Mouse (Mus musculus): Measurements from ENCODE around the gene Soat2. TPM values are rescaled to one million over a fixed set of nuclear protein-coding genes. Genes with fewer than 3 reads are reported as not detected.
A peak's percentile ranks its signal among the peaks of the same experiment; 100 is the strongest.
"Not testable (repeated sequence)": the region's sequence is repeated elsewhere in the genome, so short reads cannot be mapped to it uniquely, and the experiment has no call there.

Gene Soat2
- polyA plus RNA-seq, 1 experiment from 2014 or later, result not detected

DNA sequence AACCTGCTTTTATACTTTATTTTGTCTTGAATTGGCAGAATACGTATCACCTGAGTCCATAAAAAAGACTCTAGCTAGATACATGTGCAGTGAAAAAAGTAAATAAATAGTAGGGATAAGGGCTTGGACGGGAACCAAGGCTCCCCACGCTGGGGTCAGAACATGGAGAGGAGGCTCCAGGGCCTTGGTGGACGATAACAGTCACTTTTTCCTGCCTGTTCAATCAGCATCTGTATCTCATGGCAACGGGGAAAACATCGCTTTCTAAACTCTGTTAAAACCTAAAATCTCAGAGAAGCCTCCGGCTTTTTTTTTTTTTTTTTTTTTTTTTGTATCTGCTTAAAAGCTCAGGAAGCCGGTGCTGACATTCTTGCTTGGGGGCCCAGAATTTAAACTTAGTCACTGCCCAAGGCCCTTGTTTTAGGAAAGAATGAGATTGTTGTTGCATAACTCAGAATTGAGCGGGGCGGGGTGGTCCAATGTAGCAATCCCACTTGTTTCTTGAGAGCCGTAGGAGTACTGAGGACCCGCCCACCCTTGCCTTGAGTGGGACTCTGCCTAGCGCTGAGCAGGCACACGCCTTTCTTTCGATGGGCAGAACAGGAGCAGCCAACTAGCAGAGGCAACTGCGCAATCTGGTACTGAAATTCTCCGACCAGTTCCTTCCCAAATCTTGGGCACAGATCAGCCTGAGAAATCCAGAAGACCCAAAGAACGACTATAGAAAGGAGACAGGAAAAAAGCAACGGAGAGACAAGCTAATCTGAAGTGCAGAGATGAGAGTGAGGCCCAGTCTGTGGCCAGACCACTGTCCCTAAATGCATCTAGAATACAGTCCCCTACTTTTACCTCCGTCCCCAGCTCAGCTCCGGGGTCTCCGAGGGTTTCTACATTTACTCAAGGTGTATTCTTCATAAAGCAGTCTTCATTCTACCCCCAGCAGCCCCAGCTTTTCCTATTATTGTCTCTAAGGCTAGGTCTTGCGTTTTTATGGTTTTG is 7.1 kb upstream of the Soat2 start:
- Histone ChIP-seq H3K27me3 (peaks cover 52% of the 10 kb centered on the region), H3K4me2 (no peak overlapping the region), H3K9me3 (no peaks in the 10 kb centered on the region), H3K27ac (no peak overlapping the region), H3K36me3 (no peaks in the 10 kb centered on the region), H3K4me1 (replicated peaks) (peaks cover 7% of the 10 kb centered on the region), H3K9ac (no peak overlapping the region), H3K4me3 (no peak overlapping the region)
- no peak for ATAC-seq (ENCODE audit: low FRiP score)
- 59% methylated on average over 23 of the region's 23 CpGs for WGBS

DNA sequence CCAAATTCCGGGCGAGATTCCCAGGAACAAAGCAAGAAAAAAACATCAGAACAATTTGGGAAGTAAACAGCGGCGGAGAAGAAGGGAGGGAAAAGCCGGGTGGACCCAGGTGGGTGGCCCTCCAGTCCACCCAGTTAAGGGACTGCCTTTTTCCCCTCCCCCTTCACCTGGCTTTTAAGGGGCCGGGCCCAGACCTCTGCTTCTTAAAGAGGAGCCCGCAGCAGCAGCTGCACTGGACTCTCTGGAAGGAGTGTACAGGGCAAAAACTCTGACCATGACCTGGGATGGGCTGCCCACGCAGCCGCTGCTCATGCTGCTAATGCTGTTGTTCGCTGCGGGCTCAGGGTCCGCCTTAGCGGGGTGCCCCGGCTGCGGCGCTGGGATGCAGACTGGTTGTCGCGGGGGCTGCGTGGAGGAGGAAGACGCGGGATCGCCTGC is 6.0 kb upstream of the Soat2 start, which contains the start of gene Igfbp6:
TSS of gene Igfbp6 (plus strand) at position 89 of the 438 bp plus-strand sequence.
- no peaks in the 10 kb centered on the region for H3K9me3 ChIP-seq
- no peak for ATAC-seq (ENCODE audit: low FRiP score)
- H3K36me3 ChIP-seq, result no peaks in the 10 kb centered on the region
- peaks cover 52% of the 10 kb centered on the region for H3K27me3 ChIP-seq
- peaks cover 7% of the 10 kb centered on the region for H3K4me1 ChIP-seq (replicated peaks)
- 5% methylated on average over 22 of the region's 22 CpGs for WGBS
- no peak within 1 kb of the TSS for H3K27ac ChIP-seq
- H3K4me3 ChIP-seq, result peak within 1 kb of the TSS; percentile 14
- H3K9ac ChIP-seq, result peak within 1 kb of the TSS; percentile 55
- H3K4me2 ChIP-seq, result peak within 1 kb of the TSS; percentile 26

DNA sequence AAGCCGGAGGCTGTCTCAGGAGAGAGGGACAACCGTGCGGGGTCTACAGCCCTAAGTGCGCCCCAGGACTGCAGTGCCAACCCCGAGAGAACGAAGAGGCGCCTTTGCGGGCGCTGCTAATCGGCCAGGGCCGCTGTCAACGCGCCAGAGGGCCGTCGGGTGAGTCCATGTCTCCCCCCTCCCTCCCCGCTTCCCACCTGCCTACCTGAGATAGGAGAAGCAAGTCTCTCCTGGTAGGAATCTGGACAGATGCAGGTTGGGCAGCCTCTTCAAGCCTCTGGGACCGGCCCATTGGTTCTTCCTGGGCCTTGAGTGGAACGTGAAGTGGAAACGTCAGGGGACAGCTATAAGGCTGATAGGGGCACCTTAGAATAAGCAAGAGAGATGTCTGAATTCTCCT is 5.6 kb upstream of the Soat2 start:
- Histone ChIP-seq H3K4me3 (peak overlapping the region; percentile 14), H3K4me1 (replicated peaks) (peaks cover 7% of the 10 kb centered on the region), H3K9ac (peak overlapping the region; percentile 55), H3K27me3 (peaks cover 52% of the 10 kb centered on the region), H3K4me2 (peak overlapping the region; percentile 26), H3K9me3 (no peaks in the 10 kb centered on the region), H3K27ac (no peak overlapping the region), H3K36me3 (no peaks in the 10 kb centered on the region)
- ATAC-seq (ENCODE audit: low FRiP score), result no peak
- 15% methylated on average over 19 of the region's 19 CpGs for WGBS

- WGBS, result 87% methylated on average over 10 of the region's 10 CpGs
- no peak overlapping the region for H3K27ac ChIP-seq
- no peak overlapping the region for H3K9ac ChIP-seq
- no peak overlapping the region for H3K4me3 ChIP-seq
- peaks cover 7% of the 10 kb centered on the region for H3K4me1 ChIP-seq (replicated peaks)
- H3K27me3 ChIP-seq, result peaks cover 52% of the 10 kb centered on the region
- H3K4me2 ChIP-seq, result no peak overlapping the region
- no peaks in the 10 kb centered on the region for H3K9me3 ChIP-seq
- ATAC-seq (ENCODE audit: low FRiP score), result no peak
- H3K36me3 ChIP-seq, result no peaks in the 10 kb centered on the region
Measured at GRCm38 (mm10) chr15:102145330-102145729, 5.0 kb upstream of the Soat2 start.

DNA sequence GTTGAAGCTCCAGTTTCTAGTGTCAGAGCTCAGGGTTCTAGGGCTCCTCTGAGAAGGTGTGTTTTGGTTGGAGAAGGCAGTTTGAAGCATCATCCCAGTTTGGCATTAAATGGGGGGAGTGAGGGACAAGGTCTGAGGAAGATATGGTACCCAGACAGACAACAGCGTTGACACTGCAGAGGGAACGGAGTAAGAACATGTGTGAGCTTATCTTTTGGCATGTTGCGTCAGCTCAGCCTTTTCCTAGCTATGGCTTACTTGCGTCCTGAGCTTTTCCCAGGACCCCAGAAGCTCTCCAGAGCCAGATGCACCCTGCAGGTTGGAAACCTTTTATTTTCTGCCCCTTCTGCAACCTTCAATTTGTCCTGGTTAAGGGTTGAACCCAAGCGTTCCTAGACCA is 4.2 kb upstream of the Soat2 start:
- Histone ChIP-seq H3K4me3 (no peak overlapping the region), H3K4me2 (no peak overlapping the region), H3K9ac (no peak overlapping the region), H3K36me3 (no peaks in the 10 kb centered on the region), H3K9me3 (no peaks in the 10 kb centered on the region), H3K27me3 (peaks cover 52% of the 10 kb centered on the region), H3K27ac (no peak overlapping the region), H3K4me1 (replicated peaks) (peaks cover 7% of the 10 kb centered on the region)
- WGBS, result 88% methylated on average over 5 of the region's 5 CpGs
- ATAC-seq (ENCODE audit: low FRiP score), result no peak

DNA sequence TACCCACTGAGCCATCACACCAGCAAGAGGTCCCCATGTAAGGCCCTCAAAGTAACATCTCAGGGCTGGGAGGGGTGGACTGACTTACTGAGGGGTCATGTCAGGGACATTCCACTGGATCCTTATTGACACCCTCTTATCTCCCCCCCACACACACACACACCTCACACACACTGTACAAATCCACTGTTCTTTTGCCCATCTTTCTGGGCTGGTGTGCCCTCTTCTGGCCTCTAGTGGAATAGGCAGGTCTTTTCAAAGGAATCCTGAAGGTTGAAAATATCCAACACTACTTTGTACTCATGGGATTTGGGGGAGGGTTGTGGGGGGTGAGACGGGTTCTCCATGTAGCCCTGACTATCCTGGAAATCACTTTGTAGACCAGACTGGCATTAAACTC is 3.4 kb upstream of the Soat2 start:
- H3K9ac ChIP-seq, result no peak overlapping the region
- no peak overlapping the region for H3K4me2 ChIP-seq
- H3K27ac ChIP-seq, result no peak overlapping the region
- no peak for ATAC-seq (ENCODE audit: low FRiP score)
- no peaks in the 10 kb centered on the region for H3K9me3 ChIP-seq
- H3K4me1 ChIP-seq (replicated peaks), result peaks cover 7% of the 10 kb centered on the region
- no peak overlapping the region for H3K4me3 ChIP-seq
- H3K27me3 ChIP-seq, result peaks cover 48% of the 10 kb centered on the region
- 0% methylated on average over 1 of the region's 1 CpGs for WGBS
- no peaks in the 10 kb centered on the region for H3K36me3 ChIP-seq

GRCm38 (mm10) chr15:102147674-102148402 is 2.5 kb upstream of the Soat2 start:
- no peaks in the 10 kb centered on the region for H3K9me3 ChIP-seq
- H3K9ac ChIP-seq, result no peak overlapping the region
- no peaks in the 10 kb centered on the region for H3K36me3 ChIP-seq
- no peak overlapping the region for H3K27ac ChIP-seq
- no peak overlapping the region for H3K4me2 ChIP-seq
- peaks cover 8% of the 10 kb centered on the region for H3K4me1 ChIP-seq (replicated peaks)
- no peak overlapping the region for H3K4me3 ChIP-seq
- 74% methylated on average over 16 of the region's 16 CpGs for WGBS
- H3K27me3 ChIP-seq, result peaks cover 38% of the 10 kb centered on the region
- no peak for ATAC-seq (ENCODE audit: low FRiP score)

DNA sequence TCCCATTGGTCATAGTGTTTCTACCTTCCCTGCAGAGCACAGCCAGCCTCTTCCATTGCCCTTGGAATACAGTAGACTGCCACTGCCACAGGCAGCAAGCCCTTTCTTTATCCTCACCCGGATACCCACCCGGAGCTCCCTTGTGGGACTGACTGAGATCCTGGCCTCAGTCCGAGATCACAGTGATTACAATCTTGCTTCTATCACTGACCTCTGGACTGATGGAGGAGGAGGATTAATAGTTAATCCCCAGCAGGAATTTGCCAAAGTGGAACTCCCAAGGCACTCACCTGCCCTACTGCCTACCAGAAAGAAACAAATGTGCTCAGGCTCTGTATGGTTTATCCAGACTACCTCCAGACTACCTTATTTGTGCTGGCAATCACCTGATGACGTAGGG is 765 bp upstream of the Soat2 start:
- WGBS, result 82% methylated on average over 4 of the region's 4 CpGs
- no peak overlapping the region for H3K4me3 ChIP-seq
- no peak overlapping the region for H3K27ac ChIP-seq
- peaks cover 21% of the 10 kb centered on the region for H3K27me3 ChIP-seq
- H3K4me1 ChIP-seq (replicated peaks), result peaks cover 7% of the 10 kb centered on the region
- ATAC-seq (ENCODE audit: low FRiP score), result no peak
- no peak overlapping the region for H3K9ac ChIP-seq
- H3K9me3 ChIP-seq, result no peaks in the 10 kb centered on the region
- no peak overlapping the region for H3K4me2 ChIP-seq
- no peaks in the 10 kb centered on the region for H3K36me3 ChIP-seq

DNA sequence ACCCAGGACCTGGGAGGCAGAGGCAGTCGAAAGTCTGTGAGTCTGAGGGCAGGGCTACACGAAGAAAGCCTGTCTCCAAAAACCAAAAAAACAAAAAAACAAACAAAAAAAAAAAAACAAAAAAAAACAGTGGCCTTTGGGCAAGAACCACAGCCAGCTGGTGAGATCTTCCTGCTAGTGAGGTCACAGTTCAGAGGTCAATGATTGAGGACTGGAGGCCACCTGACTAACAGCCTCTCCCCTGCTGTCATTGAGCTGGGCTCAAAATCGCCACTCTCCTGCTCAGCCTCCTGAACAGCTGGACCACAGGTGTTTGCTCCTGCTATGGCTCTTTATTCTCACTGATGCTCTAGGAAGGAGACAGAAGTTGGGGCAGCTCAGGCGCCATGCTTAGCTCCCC is 2.3 kb downstream of the Soat2 start:
- Histone ChIP-seq H3K36me3 (no peaks in the 10 kb centered on the region), H3K9ac (no peak overlapping the region), H3K4me2 (no peak overlapping the region), H3K27me3 (0 out of 2 replicates have a peak, but pooled peaks cover 4% of the 10 kb centered on the region), H3K9me3 (no peaks in the 10 kb centered on the region), H3K27ac (no peak overlapping the region), H3K4me1 (replicated peaks) (peaks cover 12% of the 10 kb centered on the region), H3K4me3 (no peak overlapping the region)
- ATAC-seq (ENCODE audit: low FRiP score), result no peak
- WGBS, result 17% methylated on average over 4 of the region's 4 CpGs

GRCm38 (mm10) chr15:102155006-102155405 is 4.7 kb downstream of the Soat2 start:
- not testable (repeated sequence) for H3K9ac ChIP-seq; H3K9me3 ChIP-seq; H3K27me3 ChIP-seq; ATAC-seq (ENCODE audit: low FRiP score); H3K4me3 ChIP-seq; H3K4me2 ChIP-seq; H3K36me3 ChIP-seq; H3K27ac ChIP-seq
- H3K4me1 ChIP-seq (replicated peaks), result peaks cover 12% of the 10 kb centered on the region
- 94% methylated on average over 6 of the region's 6 CpGs for WGBS

- 26% methylated on average over 20 of the region's 20 CpGs for WGBS
- no peaks in the 10 kb centered on the region for H3K9me3 ChIP-seq
- no peaks in the 10 kb centered on the region for H3K36me3 ChIP-seq
- H3K4me2 ChIP-seq, result peak overlapping the region; percentile 21; the same call in 1 of the 2 replicates
- H3K4me3 ChIP-seq, result no peak overlapping the region
- H3K9ac ChIP-seq, result no peak overlapping the region
- no peaks in the 10 kb centered on the region for H3K27me3 ChIP-seq
- peaks cover 12% of the 10 kb centered on the region for H3K4me1 ChIP-seq (replicated peaks)
- no peak overlapping the region; the same call in 1 of the 2 replicates for H3K27ac ChIP-seq
- no peak for ATAC-seq (ENCODE audit: low FRiP score)
Measured at GRCm38 (mm10) chr15:102156836-102157235, 6.5 kb downstream of the Soat2 start.

DNA sequence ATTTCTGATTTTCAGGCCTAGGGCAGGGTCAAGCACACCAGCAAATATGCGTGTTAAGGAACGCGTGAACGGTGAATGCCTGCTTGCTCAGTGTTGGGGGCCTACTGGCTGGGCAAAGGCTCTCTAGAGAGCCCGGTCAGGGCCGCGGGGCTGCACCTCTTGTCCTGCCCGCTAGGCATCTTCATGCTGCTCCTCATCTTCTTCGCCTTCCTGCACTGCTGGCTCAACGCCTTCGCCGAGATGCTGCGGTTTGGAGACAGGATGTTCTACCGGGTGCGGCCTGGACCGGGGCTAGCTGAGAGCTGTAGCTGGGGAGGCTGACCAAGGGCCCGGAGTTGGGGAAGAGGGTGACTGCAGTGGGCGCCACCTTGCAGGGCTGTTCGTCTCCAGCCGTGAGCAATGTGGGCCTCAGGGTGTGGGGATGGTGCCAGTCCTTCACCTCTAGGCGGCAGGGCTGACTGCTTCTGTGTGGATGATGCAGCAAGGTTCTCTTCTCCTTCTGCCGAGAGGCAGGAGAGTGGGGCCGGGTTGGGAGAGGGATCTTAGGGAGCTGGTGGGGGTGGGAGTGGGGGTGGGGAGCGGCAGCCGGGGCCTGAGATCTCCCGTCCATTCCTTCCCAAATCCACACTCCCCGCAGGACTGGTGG is 10.2 kb downstream of the Soat2 start:
- Histone ChIP-seq H3K4me3 (no peak overlapping the region), H3K4me1 (replicated peaks) (peaks cover 8% of the 10 kb centered on the region), H3K27me3 (no peaks in the 10 kb centered on the region), H3K4me2 (no peak overlapping the region), H3K9me3 (no peaks in the 10 kb centered on the region), H3K36me3 (no peaks in the 10 kb centered on the region), H3K27ac (no peak overlapping the region), H3K9ac (no peak overlapping the region)
- WGBS, result 64% methylated on average over 24 of the region's 27 CpGs
- ATAC-seq (ENCODE audit: low FRiP score), result no peak

All from hindbrain, embryonic 13.5 days (tissue).